Mouse (Mus musculus) intestine, embryonic 16.5 days (tissue): ENCODE measurements around the gene Sgo1. TPM values are rescaled to one million over a fixed set of nuclear protein-coding genes. Genes with fewer than 3 reads are reported as not detected.
"Not testable (repeated sequence)": the region's sequence is repeated elsewhere in the genome, so short reads cannot be mapped to it uniquely, and the experiment has no call there.

Experiments
- ATAC-seq: fragments of 200-750 bp; cut with Nextera tagmentation; 2 replicates; pipeline ENCODE4 v1.8.0; 2017; ENCODE audit warnings: moderate TSS enrichment, moderate library complexity
- H3K27ac ChIP-seq: fragments of 300-500 bp; sonication (generic); 2 replicates; pipeline ENCODE4 v1.5.1; 2014; ENCODE audit warnings: mild to moderate bottlenecking, low read length
- H3K27me3 ChIP-seq: fragments of 300-500 bp; sonication (generic); replicated peaks from 2 replicates; pipeline ENCODE4 v1.6.1; 2014; ENCODE audit warnings: low read length, control low read depth, mixed read lengths; ENCODE audit not compliant: control insufficient read depth, insufficient read depth
- H3K36me3 ChIP-seq: fragments of 300-500 bp; sonication (generic); 2 replicates; pipeline ENCODE4 v1.6.1; 2014; ENCODE audit warnings: low read length, control low read depth; ENCODE audit not compliant: control insufficient read depth, insufficient read depth
- H3K4me1 ChIP-seq: fragments of 300-500 bp; sonication (generic); 2 replicates; pipeline ENCODE4 v1.6.1; 2014; ENCODE audit warnings: low read length, control low read depth, mixed read lengths; ENCODE audit not compliant: control insufficient read depth, insufficient read depth
- H3K4me2 ChIP-seq: fragments of 300-500 bp; sonication (generic); 2 replicates; pipeline ENCODE4 v1.6.1; 2014; ENCODE audit warnings: low read depth, low read length, control low read depth
- H3K4me3 ChIP-seq: fragments of 300-500 bp; sonication (generic); 2 replicates; pipeline ENCODE4 v1.5.1; 2014; ENCODE audit warnings: mild to moderate bottlenecking, low read length
- H3K9ac ChIP-seq: fragments of 300-500 bp; sonication (generic); 2 replicates; pipeline ENCODE4 v1.6.1; 2014; ENCODE audit warnings: low read depth, low read length
- H3K9me3 ChIP-seq: fragments of 300-500 bp; sonication (generic); 2 replicates; pipeline ENCODE4 v1.6.1; 2016; ENCODE audit warnings: low read length, control low read depth; ENCODE audit not compliant: control insufficient read depth
- WGBS: fragments of 180-500 bp; shearing (Covaris S2); extraction: QIAGEN DNeasy Blood & Tissue Kit; methylation state at CpG from one replicate; pipeline ENCODE4 v1.1.7; 2014; 5-methylcytosine and 5-hydroxymethylcytosine counted together
- polyA plus RNA-seq: library from polyadenylated mRNA; unstranded; fragments of >200 nt; fragmentation: Nextera tagmentation; extraction: Ambion mirVana; gene quantifications from 2 replicates; pipeline ENCODE4 v1.2.1, GENCODE M21; 2015

The Sgo1 gene
- polyA plus RNA-seq, 1 experiment from 2014 or later = 24.7 TPM

GRCm38 (mm10) chr17:53678716-53679115 is 10.4 kb downstream of the Sgo1 start:
- Histone ChIP-seq H3K36me3 (peaks cover 3% of the 10 kb centered on the region; the same call in 1 of the 2 replicates), H3K9me3 (no peaks in the 10 kb centered on the region), H3K27me3 (no peaks in the 10 kb centered on the region), H3K4me3 (no peak overlapping the region), H3K4me2 (no peak overlapping the region), H3K4me1 (no peaks in the 10 kb centered on the region), H3K9ac (no peak overlapping the region), H3K27ac (no peak overlapping the region)
- 80% methylated on average over 8 of the region's 8 CpGs for WGBS
- no peak for ATAC-seq

DNA sequence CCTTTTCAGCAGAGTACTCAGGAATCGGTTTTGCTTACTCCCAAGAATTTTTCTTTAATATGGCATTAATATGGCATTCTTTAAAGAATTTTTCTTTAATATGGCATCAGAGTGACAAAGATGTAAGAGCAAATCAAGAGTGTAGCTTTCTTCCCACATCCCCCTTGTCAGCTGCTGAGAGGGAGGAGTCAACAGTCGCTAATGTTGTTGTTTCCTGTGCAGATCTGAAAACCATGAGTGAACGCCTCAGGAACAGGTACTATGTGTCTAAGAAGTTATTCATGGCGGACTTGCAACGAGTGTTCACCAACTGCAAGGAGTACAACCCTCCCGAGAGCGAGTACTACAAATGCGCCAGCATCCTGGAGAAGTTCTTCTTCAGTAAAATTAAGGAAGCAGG is 18.7 kb downstream of the Sgo1 start:
- Histone ChIP-seq H3K36me3 (peaks cover 2% of the 10 kb centered on the region; the same call in 1 of the 2 replicates), H3K4me3 (no peak overlapping the region), H3K27me3 (no peaks in the 10 kb centered on the region), H3K9me3 (no peaks in the 10 kb centered on the region), H3K4me1 (no peaks in the 10 kb centered on the region), H3K4me2 (no peak overlapping the region), H3K27ac (no peak overlapping the region), H3K9ac (no peak overlapping the region)
- no peak for ATAC-seq
- WGBS = 94% methylated on average over 8 of the region's 8 CpGs

DNA sequence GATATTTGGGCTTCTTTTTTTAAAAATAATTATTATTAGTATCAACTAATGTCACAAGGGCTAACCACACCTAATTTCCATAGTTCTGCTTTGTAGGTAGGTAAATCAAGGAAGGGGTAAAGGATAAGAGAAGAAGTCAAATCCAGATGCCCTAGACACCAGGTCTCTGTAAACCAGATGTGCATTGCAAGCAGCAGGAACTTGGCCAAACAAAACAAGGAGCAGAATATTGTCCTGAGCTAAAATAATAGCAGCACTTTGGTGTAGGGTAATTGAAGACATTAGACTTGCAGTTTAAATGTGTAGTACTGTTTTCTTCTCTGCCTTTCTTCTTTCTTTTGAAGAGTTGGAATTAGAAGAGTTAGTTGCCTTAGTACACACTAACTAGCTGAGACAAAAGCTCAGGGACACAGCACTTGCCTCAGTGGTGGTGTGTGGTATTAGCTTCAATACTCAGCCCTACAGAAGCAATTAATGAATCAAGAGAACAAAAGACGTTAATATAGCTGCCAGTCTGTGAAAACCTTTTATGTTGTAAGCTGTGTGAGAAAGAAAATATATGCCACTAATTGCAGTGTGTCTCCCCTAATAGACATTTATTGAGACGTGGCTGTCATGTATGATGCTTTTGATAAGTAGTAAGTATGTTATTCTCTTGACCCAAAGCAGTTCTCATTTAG is 24.3 kb downstream of the Sgo1 start:
- H3K36me3 ChIP-seq = no peaks in the 10 kb centered on the region
- H3K4me1 ChIP-seq = no peaks in the 10 kb centered on the region
- no peaks in the 10 kb centered on the region for H3K27me3 ChIP-seq
- H3K4me2 ChIP-seq = no peak overlapping the region
- H3K9me3 ChIP-seq = no peaks in the 10 kb centered on the region
- WGBS = 82% methylated on average over 2 of the region's 2 CpGs
- ATAC-seq = no peak
- no peak overlapping the region for H3K27ac ChIP-seq
- H3K9ac ChIP-seq = no peak overlapping the region
- H3K4me3 ChIP-seq = no peak overlapping the region

DNA sequence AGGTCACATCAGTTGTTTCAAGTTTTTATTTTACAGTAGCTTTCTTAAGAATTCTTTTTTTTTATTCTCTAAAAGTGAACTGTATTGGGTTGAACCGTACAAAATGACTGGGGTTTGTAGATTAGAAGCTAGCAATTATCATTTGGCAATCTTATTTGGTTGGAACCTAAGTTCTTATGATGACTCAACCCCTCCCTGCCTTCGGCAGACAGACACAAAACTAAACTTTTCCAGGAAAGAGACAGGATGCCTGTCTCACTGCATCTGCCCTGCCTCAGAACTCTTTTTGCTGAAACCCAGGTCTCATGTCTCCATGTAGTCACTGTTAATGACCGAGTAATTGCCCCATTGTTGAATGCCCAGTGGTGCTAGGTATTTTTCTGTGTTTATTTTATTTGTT is 24.9 kb downstream of the Sgo1 start:
- 89% methylated on average over 3 of the region's 3 CpGs for WGBS
- Histone ChIP-seq H3K4me2 (no peak overlapping the region), H3K4me1 (no peaks in the 10 kb centered on the region), H3K36me3 (no peaks in the 10 kb centered on the region), H3K9me3 (no peaks in the 10 kb centered on the region), H3K9ac (no peak overlapping the region), H3K27ac (no peak overlapping the region), H3K4me3 (no peak overlapping the region), H3K27me3 (no peaks in the 10 kb centered on the region)
- ATAC-seq = no peak

DNA sequence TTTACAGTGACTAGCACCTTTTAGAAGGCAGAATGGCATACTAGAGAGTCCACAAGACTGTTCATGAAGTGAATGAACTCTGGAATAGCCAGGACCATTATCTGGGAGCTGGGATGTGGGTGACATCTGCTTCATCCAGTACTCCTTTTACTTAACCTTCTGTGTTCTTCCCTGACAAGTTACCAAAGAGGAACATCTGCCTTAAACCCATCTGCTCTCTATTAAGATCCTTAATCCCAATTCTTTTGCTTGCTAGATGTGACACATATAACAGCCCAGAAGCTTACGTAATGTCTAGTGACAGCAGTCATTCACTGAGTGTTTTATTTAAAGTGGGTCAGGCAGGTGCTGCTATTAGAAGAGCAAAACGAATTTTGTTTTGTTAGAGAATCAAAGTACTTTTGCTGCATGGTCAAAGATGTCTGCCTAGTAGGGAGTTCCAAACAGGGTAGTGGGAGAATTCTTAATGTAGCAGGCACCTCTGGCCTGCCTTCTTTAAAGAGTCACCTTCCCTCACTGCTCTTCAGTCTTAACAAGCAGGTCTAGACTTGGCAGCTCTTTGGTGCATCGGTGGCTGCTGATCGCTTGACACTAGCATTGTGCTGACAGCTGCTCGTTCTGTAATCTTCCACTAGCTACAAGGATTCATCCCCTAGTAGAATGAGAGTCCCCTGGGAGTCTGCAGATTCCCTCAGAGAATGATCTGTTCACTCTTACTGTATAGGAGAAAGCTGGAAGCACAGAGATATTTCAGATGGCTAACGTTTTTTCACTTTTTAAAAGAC is 27.9 kb downstream of the Sgo1 start:
- 79% methylated on average over 6 of the region's 6 CpGs for WGBS
- Histone ChIP-seq H3K4me2 (no peak overlapping the region), H3K27ac (no peak overlapping the region), H3K9me3 (no peaks in the 10 kb centered on the region), H3K4me3 (no peak overlapping the region), H3K4me1 (no peaks in the 10 kb centered on the region), H3K9ac (no peak overlapping the region), H3K27me3 (no peaks in the 10 kb centered on the region), H3K36me3 (no peaks in the 10 kb centered on the region)
- no peak for ATAC-seq

DNA sequence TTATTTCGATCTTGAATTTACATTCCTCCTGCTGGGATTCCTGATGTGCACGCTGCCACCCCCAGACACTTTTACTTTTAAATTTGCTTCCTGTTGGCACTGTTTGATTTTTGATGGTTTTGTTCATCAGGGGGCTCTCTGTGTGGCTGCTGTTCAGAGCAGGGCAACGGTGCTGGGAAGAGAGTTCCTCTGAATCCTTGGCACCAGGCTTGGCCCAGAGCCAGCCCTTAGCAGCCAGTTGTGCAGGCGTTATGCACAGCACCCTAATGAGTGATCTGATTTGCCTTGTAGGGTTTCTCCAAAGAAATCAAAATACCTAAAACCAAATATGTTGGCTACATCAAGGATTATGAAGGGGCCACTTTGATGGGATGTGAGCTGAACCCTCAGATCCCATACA is 29.4 kb downstream of the Sgo1 start:
- Histone ChIP-seq H3K4me3 (no peak overlapping the region), H3K27ac (no peak overlapping the region), H3K4me1 (no peaks in the 10 kb centered on the region), H3K9ac (no peak overlapping the region), H3K36me3 (no peaks in the 10 kb centered on the region), H3K4me2 (no peak overlapping the region), H3K27me3 (no peaks in the 10 kb centered on the region), H3K9me3 (no peaks in the 10 kb centered on the region)
- ATAC-seq = no peak
- 78% methylated on average over 4 of the region's 4 CpGs for WGBS

DNA sequence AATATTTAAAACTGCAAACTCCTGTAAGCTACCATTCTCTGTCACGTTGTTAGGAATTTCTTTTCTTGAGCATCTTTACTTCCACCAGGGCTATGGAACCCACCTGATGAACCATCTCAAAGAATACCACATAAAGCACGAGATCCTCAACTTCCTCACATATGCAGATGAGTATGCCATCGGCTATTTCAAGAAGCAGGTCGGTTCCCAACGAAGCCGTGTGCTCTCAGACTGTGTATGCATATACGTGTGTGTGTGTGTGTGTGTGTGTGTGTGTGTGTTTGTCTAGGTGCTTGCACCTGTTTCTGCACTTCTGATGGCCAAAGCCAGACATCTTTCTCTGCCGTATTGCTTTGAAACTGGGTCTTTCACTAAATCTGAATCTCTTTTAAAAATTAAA is 29.9 kb downstream of the Sgo1 start:
- H3K4me2 ChIP-seq = no peak overlapping the region
- H3K4me1 ChIP-seq = no peaks in the 10 kb centered on the region
- H3K27me3 ChIP-seq = no peaks in the 10 kb centered on the region
- 86% methylated on average over 8 of the region's 8 CpGs for WGBS
- H3K9ac ChIP-seq = no peak overlapping the region
- H3K27ac ChIP-seq = no peak overlapping the region
- H3K9me3 ChIP-seq = no peaks in the 10 kb centered on the region
- ATAC-seq = no peak
- no peak overlapping the region for H3K4me3 ChIP-seq
- H3K36me3 ChIP-seq = peaks cover 3% of the 10 kb centered on the region; the same call in 1 of the 2 replicates

DNA sequence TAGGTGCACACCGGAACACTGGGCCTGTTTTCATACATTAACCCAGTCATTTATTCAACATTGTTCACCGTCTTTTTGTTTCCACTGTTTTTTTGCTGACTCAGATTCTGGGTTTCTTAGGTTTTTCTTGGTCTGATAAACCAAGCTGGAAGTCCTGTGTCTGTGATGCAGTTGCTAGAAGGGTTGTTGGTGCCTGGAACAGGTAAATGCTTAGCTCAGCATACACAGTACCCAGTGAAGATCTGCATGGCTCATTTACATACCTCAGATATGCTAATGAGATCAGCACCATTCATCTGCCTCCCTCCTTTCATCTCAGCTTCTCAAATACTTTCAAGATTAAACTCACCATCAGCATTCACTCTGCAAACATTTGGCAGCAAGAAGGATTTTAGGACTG is 30.5 kb downstream of the Sgo1 start:
- ATAC-seq = no peak
- H3K9me3 ChIP-seq = no peaks in the 10 kb centered on the region
- 82% methylated on average over 2 of the region's 2 CpGs for WGBS
- H3K9ac ChIP-seq = no peak overlapping the region
- no peaks in the 10 kb centered on the region for H3K27me3 ChIP-seq
- H3K4me3 ChIP-seq = no peak overlapping the region
- peaks cover 3% of the 10 kb centered on the region; the same call in 1 of the 2 replicates for H3K36me3 ChIP-seq
- H3K4me2 ChIP-seq = no peak overlapping the region
- H3K27ac ChIP-seq = no peak overlapping the region
- no peaks in the 10 kb centered on the region for H3K4me1 ChIP-seq

GRCm38 (mm10) chr17:53657391-53657790 is 31.7 kb downstream of the Sgo1 start:
- H3K4me1 ChIP-seq, H3K27me3 ChIP-seq, ATAC-seq, H3K4me2 ChIP-seq, H3K4me3 ChIP-seq, H3K9ac ChIP-seq, H3K27ac ChIP-seq, H3K9me3 ChIP-seq, H3K36me3 ChIP-seq: not testable (repeated sequence)
- 68% methylated on average over 2 of the region's 2 CpGs for WGBS
